Mouse (Mus musculus) frontal cortex, postnatal 25 days (tissue): Measurements from ENCODE around the gene Slc25a23.

Source experiments
- DNase-seq, 2 experiments: peaks; one replicate each; pipeline ENCODE4 v3.0.0; 2022; ENCODE audit warnings: low spot score in 2 of 2

Gene Slc25a23

GRCm38 (mm10) chr17:57012245-57012795 lies 47.3 kb downstream of the Slc25a23 start:
- DNase-seq: no peak

DNA sequence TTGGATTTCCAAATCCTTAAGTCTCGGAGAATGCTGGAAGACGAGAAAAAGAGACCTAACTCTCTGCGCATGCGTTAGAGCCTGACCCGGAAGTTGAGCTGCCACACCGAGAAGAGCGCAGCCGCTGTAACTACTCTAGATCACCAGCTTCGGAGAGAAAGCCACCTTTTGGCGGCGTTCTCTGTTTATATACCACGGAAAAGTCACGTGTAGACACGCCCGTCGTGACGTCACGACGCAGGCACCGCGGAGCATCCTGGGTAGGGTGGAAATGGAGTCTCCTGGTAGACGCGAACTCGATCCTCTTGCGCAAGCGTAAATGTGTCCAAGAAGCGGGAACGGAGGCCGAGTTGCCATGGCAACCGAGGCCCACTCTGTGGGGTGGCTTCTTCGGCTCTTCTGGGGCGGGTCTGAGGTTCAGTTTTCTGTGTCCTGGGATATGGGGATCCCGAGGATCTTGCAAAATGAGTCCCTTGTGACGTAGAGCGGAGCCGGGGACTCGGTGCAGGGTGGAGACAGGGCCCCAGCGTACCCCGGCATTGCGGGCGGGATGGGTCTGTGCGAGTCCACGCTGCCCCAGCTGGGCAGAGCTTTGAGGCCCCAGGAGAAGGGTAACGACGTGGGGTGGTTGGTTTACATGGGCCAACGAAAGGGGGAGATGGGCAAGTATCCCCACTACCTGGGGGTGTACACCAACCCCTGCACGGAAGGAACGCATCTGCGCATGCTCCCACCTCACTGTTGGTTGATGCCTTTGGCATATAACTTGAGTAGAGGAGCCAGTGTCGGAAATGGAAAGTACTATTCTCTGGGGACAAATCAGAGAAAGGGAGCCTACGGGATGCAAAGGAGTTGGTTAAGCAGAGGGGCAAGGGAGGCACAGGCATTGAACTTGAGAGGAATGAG lies 48.2 kb downstream of the Slc25a23 start, which contains the start of the genes Gtf2f1 and Gm17949:
Gene Gtf2f1 (minus strand): TSS at position 53 of the 906 bp plus-strand sequence.
Gene Gm17949 (plus strand): TSS at position 234 of the 906 bp plus-strand sequence.
- DNase-seq: peak; percentile 92 to 94

DNA sequence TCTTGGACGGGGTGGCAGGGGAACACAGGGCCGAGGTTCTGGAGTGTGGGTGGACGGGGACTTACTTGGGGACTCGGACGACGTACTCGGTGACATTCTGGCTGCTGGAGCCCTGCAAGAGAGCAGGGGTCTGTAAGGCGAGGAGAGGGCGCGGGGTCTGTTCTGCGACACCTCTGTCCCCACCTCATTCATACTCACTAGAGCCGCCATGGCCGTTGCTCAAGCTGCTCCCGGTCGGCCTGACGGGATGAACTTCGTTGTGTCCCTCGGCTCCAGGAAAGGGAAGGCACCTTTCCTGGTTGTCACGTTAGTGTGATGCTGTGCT lies 48.8 kb downstream of the Slc25a23 start:
- no peak for DNase-seq

DNA sequence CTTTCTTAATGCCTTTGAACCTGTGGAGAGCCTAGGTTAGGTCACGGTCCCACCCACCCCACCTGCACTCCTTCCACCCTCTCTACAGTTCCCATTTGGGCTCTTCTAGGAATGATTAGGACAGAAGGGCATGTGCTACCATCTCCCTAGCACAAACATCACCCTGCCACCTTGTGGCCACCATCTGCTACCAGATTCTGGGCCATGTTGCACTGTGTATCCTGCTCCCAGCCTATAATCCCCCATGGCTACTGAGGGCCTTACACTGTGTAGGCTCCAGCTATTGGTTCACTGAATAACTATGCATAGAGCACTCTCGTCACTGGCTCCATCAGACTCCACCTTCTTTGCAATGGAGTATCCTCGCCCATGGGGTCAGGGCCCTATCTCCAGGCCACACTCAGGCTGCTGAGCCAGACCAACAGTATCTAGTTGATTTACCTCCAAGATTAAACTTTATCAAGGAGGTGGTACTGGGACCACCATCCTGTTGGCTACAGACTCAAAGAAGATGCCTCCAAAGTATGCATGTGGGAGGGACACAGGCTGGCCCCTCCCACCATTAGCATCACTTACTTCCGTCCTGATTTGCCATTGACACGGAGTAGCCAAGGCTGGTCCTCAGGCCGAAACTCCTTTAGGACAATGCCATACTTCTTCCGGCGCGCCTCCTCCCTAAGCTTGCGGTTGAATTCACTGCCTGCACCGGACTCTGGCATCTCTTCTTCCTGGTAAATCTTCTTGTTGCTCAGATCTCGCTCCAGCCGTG lies 52.3 kb downstream of the Slc25a23 start:
- no peak for DNase-seq

DNA sequence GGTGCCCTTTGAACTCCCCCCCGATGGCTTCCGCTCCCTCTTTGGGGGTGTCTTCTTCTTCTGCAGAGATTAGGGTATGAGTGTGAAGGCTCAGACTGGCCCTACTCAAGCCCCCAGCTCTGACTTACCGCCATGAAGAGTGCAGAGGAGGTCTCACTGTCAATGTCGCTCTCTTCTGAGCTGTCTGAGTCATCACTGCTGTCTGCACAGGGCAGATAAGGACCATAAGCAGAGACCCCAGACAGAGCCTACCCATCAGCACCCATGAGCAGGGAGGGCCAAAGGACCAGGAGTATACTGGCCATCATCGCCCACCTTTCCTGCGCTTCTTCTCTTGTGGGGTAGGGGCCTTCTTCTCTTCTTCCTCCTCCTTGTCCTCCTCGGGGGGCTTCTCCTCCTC lies 55.7 kb downstream of the Slc25a23 start:
- DNase-seq: no peak

DNA sequence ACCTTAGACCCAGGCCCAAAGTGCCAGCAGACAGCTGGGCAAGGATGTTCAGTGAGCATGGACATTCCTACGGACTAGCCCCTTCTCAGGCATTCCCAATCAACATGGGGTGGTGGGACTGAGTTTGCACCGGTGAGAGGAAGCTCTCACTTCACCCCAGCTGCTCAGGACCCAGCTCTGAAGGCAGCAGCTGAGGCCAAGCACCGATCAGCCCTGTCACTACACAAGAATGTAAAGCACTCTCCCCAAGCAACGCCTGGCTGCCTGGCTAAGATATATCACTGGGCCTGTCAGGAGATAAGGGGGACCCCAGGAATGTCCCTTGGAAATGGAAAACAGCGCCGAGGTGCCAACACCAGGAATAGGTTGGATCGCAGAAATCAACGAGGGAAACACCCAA lies 58.4 kb downstream of the Slc25a23 start:
- no peak for DNase-seq

DNA sequence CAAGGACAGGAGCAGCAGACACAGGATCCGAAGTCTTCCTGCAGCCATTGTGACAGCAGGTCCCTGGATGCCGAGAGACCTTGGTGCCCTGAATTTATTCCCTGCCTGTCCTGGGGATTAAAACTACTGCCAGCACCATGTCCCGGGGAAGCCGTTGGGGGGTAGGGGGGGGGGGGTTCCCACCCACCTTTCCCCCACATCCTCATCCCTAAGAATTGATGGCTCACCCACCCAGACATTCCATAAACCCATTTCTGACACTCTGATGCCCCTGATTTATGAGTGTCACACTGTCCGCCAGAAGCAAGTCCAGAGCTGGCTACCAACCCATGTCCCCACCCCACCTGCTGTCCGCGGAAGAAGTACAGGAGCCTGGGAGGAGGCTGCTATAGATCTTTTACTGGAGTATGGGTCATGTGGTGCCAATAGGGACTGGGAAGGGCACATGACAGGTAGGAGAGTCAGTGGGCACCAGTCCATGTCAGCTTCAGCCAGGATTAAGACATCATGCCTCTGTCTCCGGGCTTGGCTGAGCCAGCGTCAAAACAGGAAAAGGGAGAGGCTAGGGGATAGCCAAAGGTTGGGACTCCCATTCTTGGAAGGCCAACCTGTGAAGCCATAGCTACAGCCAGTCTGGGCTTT lies 59.6 kb downstream of the Slc25a23 start, which contains the start of gene Pspn:
Gene Pspn (minus strand): TSS at position 51 of the 642 bp plus-strand sequence.
- no peak for DNase-seq

DNA sequence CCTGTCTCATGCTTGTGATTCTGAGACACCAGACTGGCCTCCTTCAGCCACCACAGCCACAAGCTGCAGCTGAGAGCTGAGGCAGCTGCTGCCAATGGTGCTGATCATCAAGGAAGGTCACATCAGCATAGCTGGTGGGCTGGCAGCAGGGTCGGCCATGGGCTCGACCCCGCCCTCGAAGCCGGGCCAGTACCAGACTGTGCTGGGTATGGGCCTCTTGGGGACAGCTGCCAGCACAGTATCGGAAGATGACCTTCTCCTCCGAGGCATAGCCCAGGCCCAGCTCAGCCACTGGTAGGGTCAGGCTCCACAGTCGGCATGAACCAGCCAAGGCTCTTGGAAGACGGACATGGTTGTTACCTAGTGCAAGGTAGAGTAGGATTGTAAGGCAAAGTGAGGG lies 60.2 kb downstream of the Slc25a23 start:
- DNase-seq: no peak

GRCm38 (mm10) chr17:56997029-56997667 lies 62.5 kb downstream of the Slc25a23 start, which contains the start of gene Alkbh7:
Gene Alkbh7, plus strand, starts transcription at chr17:56997339.
- peak; percentile 80 to 91 for DNase-seq

- no peak for DNase-seq
Observed at GRCm38 (mm10) chr17:56996506-56996905, 63.2 kb downstream of the Slc25a23 start.

DNA sequence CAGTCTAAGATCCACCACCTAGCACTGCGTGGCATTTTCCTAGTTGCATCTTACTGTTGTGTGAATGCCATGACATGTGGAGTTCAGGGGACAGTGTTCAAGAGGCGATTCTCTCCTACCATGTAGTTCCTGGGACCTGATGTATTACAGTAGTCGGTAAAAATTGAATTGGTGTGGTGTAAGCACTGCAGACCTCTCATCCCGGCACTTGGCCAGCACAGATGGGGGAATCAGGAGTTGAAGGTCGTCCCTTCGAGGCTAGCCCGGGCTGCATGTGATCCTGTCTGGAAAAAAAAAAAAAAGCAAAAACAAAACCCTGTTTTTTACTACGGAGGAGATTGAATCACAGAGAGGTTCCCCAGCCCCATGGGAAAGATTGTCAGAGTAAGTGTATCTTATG lies 64.6 kb downstream of the Slc25a23 start:
- DNase-seq: no peak
